Mouse (Mus musculus): ENCODE data around the gene Rd3l. TPM values are rescaled to one million over a fixed set of nuclear protein-coding genes. Genes with fewer than 3 reads are reported as not detected.
A peak's percentile ranks its signal among the peaks of the same experiment; 100 is the strongest.

Rd3l gene
- not detected for polyA plus RNA-seq (2017; shearing (Covaris generic))

DNA sequence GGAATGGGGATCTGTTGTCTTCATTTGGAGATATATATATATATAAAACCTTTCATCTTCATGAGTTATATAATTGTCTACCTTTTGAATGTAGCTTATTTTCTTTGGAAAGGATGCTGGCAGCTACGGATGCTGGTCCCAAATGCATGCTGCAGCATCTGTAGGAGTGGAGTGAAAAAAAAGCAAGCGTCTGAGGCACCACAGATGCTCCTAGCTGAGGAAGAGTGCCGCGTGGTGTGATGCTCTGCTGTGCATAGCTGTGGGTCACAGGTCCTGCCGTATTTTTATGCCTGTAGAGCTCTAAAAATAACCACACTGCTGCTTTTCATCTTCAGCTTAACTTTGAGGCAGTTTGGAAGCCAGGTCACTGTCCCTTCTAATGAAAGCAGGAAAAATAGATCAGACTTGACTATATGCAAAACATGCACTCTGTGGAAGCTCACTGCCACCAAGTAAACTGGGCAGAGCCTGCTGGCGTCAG is at the start of gene Rd3l:
Gene Rd3l, minus strand, starts transcription at position 431 of the 481 bp plus-strand sequence.
- ATAC-seq = no peak

DNA sequence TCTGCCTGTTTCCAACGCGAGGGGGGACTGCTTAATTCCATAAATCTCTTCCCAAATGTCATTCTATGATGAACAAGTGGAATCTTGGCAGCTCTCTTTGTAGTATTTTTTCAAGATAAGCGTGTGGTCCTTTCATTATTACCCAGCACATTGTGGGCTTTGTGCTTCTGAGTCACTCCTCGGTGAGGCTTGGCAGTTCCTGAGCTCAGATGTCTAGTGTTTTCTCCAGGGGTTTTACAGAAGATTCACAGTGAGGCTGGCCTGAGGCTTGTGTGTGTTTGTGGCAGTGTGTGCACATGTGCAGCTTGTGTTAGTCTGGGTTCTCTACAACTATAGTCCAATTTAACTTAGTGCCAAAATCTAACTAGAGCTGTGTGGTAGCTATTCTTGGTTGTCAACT is 46.3 kb upstream of the Rd3l start:
- ATAC-seq = no peak

- no peak for ATAC-seq
Observed at GRCm38 (mm10) chr12:112025907-112026645, 45.0 kb upstream of the Rd3l start.

GRCm38 (mm10) chr12:112025457-112025856 is 44.3 kb upstream of the Rd3l start:
- no peak for ATAC-seq

DNA sequence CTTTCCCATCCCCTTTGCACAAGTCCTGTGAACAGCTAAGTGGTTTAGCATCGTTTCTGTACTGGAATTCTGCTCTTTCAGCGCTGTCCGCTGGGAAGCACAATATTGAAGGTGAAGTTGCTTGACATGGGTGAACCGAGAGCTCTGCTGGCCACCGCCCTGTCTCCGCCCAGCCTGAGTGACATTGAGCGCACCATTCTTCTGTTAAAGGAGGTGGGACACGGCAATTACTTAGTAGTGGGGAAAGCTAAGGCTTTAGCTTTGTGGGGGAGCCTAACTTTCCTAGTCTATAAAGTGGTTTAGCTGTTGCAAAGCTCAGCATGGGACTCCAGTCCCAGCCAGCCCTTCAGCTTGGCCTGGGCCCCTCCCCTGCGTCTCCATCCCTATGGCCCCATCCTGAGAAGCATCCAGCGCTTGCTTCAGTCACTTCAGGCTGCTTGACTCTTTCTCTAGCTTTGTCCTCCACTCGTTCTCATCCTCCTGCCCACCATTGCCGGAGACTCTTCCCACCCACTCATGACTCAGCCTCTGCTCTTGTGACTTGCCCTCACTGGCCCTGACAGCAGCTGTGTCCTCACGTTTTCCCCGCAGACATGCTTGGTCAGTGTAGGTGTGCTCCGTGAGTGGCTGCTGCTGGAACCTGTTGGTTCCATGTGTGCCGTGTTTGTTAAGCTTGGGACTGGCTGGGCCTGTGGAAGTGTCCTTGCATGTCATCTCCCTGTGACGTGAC is 43.6 kb upstream of the Rd3l start:
- no peak for ATAC-seq

GRCm38 (mm10) chr12:112023306-112023705 is 42.2 kb upstream of the Rd3l start:
- no peak for ATAC-seq

DNA sequence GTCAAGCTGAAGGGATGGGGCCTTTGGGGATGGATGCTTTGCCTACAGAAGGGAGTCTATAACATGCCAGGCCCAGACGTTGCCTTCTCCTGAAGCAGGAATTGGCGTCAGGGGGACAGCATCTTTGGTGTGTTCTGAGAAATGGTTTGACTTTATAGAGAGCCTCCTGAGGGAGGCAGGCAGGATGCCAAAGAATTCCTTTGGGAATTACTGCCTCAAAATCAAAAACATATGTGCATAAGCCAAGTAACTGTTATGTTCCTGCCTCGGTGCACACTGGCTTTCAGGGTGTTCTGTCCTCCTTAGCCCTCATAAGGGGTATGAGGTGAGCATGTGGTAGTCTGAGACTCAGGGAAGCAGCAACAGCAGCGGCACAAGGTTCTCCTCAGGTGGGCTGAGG is 35.2 kb upstream of the Rd3l start:
- no peak for ATAC-seq

DNA sequence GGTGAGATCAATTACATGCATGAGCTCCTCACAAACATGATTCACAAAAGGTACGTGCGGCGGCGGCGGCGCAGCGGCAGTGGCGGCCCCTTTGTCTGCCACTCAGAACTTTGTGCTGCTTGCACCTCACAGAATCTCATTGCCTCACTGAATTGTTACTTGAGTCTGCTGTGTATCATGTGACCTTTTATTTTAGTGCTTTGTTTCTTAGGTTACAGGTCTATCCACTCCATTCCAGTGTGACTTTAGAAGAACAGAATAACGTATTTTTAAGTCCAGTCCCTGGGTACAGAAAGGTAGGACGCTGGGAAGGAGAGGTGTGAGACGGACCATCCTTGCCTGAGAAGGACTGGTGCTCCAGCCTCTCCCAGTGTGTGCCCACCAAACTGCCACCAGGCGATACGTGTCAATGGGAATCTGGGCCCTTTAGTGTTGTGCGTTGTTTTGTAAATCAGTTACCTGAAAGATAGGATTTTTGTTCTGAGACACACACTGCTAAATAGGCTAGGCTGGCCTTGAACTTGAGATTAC is 32.2 kb upstream of the Rd3l start:
- no peak for ATAC-seq

- no peak for ATAC-seq
Observed at GRCm38 (mm10) chr12:112012511-112013270, 31.6 kb upstream of the Rd3l start.

GRCm38 (mm10) chr12:112001223-112001622 is 20.1 kb upstream of the Rd3l start:
- no peak for ATAC-seq

DNA sequence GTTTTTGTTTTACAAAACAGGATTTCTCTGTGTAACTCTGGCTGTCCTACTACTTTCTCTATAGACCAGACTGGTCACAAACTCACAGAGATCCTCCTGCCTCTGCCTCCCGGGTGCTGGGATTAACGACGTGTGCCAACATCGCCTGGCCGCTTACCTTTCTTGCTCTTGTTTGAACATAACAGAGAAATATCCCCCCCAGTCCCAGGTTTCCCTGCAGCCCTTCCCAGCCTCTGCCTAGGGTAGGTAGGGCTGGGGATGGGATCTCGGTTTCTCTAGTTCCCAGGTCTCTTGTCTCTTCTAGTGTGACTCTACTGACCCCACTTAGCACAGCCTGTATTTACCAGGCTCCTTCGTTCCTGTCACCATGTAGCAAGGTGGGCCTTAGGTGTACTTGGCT is 18.6 kb upstream of the Rd3l start:
- no peak for ATAC-seq

DNA sequence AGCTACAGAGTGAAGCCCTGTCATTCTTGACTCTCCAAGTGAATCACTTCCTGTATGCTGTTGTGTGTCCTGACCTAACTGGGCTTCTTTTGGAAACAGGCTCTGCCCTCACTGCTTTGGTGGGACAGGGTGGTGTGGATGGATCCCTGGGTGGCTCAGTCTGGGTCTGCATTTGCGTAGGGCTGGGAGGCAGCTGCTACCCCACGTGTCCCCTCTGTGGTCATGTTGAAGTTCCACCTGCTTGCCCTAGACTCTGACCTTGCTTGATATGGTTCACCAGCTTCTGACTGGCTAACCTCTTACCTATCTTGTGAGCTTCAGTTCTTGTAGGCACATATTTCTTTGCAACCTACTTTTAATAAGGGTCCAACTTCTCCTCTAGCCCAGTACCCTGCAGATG is 14.0 kb upstream of the Rd3l start:
- no peak for ATAC-seq

DNA sequence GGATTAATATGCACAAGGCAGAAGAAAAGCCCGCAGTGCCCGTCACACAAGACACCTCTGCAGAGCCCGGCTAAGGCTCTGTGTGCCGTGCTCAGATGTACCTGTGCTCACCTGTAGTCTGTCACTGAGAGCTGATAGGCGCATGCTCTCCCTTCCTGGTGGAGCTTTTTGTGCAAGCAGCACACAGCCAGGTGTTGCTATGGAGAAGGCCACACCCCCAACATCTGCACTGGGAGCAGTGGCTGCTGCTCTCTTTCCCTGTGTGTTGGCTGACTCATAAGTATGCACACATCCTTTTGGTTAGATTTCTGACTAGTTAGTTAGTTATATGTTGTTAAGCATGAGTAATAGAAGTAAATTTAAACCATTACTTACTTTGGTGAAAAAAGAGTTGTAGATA is 11.5 kb upstream of the Rd3l start:
- ATAC-seq = no peak

DNA sequence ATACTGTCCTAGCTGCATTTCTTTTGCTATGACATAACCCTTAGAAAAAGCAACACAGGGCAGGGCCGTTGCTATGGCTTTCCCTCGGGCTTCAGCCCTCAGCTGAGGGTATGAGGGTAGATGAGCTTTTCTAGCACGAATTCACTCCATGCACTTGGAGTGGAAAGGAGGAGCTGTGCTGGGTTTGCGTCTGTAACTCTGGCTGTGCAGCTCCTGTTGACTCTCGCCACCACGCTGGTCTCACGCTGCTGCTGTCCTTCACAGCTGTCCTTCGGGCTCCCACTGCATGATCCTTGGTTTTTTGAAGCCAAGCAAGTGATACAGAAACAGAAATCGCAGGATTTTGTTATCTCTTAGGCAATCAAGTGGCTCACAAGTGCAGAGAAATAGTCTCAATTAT is 5.6 kb upstream of the Rd3l start:
- ATAC-seq = no peak

DNA sequence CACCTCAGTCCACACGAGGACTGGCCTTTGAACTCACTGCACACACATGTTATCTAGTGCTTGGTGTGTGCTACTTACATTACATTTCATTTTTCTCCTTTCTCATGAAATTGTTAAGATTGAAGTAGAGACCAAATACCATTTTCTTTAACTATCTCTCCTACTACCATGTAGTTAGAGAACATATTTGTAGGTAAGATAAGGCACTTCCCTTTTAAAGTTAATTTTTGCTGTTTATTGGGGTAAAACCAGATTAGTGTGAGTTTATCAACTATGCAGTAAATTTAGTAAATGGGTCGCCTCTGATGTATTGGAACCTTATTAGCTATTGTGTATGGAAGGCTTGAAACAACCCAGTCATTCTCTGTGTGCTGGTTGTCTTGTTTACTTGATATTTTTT is 2.0 kb upstream of the Rd3l start:
- ATAC-seq = no peak

DNA sequence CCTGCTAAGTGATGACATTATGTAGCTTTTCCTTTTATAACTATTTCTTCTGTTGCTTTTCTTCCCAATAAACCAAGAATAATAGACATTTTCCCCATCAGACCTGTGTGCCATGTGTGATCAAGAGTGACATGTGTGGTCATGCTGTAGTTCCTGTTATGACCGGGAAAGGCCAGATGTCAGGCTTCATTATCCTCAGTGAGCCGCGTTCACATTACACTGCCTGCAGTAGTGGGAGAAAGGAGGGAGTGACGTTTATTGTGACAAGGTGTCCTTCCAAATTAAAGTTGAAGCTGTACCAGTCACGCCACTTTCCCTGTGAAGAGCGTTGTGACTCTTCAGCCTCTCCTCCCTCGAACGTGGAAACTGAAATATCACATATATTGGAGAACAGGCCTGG is 714 bp upstream of the Rd3l start:
- no peak for ATAC-seq

GRCm38 (mm10) chr12:111978274-111978673 is 2.8 kb downstream of the Rd3l start:
- ATAC-seq = no peak

DNA sequence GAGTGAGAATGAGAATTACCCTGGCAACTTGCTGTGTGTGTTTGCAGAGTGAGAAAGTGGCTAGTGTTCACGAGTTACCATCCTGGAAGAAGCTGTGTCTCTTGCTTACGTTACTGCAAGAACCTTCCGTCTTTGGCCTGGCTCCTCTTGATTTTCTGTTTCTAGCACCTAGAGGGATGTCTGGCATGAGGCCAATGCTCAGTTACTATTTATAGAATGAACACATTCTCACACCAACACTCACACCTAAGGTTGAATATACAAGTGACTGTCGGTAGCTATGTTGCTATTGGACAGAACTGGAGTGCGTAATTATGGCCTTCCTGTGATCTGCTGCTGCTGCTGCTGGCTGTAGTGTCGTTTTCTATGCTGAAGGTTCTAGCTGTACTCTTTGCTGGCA is 4.0 kb downstream of the Rd3l start:
- ATAC-seq = no peak

DNA sequence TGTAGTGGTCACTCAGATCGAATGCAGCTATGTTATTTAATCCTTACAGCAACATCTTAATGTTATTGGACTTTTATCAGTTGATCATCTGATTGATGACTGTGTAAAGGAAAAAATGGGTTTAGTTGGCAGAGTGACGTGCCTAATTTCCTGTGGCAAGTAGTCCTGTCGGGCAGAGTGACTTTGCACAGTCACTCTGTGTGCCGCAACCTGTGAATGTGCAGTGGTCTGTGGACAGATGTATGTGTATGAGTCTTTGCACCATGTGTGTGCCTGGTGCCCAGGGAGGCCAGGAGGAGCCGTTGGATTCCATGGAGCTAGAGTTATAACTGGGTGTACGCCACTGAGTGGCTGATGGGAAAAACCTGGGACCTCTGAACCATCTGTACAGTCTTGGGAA is 6.5 kb downstream of the Rd3l start:
- ATAC-seq = no peak

- ATAC-seq = no peak
Observed at GRCm38 (mm10) chr12:111972504-111972903, 8.6 kb downstream of the Rd3l start.

DNA sequence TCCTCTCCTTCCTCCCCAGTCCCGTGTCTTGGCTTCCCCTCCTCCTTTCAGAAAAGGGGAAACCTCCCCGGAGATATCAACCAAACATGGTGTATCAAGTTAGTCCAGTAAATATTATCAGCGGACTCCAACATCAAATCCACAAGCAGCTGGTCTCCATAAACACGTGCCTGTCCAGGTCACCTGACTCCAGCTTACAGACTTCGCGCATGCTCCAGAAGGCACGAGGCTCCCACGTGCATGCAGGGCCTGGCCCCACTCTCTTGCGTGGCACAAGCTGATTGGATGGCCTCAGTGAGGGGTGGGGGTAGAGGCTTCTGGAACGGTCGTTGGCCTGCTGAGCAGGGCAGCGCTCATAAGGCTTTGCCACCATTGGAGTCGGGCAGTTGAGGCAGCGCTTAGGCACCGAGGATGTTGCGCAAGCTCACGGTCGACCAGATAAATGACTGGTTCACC is 9.9 kb downstream of the Rd3l start, which contains the start of gene Tdrd9:
Gene Tdrd9, plus strand, starts transcription at position 329 of the 456 bp plus-strand sequence.
- no peak for ATAC-seq

GRCm38 (mm10) chr12:111970085-111970484 is 11.0 kb downstream of the Rd3l start:
- ATAC-seq = no peak

GRCm38 (mm10) chr12:111966683-111967173 is 14.4 kb downstream of the Rd3l start, which contains the start of gene Atp5mpl:
TSS of gene Atp5mpl (minus strand) at chr12:111966977.
- peak; percentile 97 for ATAC-seq
